8 mouse cellular contexts compared by ENCODE assay signal in genomic region chr3:98025921-98026880, GRCm38 (mm10). TPM values are rescaled to one million over a fixed set of nuclear protein-coding genes. Genes with fewer than 3 reads are reported as not detected.
DNase-seq lines count a peak whose midpoint lies in the region; ATAC-seq lines count a peak whose summit lies in the region.

No protein-coding gene starts in this region.

- H3K27me3 ChIP-seq in kidney, embryonic 15.5 days = no peaks in the 10 kb centered on the region
- H3K27me3 ChIP-seq in megakaryocyte, embryonic 14.5 days (replicated peaks) = no peaks in the 10 kb centered on the region

- WGBS in kidney, embryonic 15.5 days = 44% methylated on average over 10 of the region's 10 CpGs

- intact Hi-C loops in heart, postnatal 25 days (cut with DNase I) = no loop called here
- intact Hi-C loops in left cerebral cortex, postnatal 14 days (cut with DNase I) = no loop called here

- H3K4me1 ChIP-seq in kidney, embryonic 15.5 days = peaks cover 86% of the 10 kb centered on the region
- H3K4me1 ChIP-seq in megakaryocyte, embryonic 14.5 days = peaks cover 70% of the 10 kb centered on the region

- H3K36me3 ChIP-seq in kidney, embryonic 15.5 days = no peaks in the 10 kb centered on the region
- H3K36me3 ChIP-seq in megakaryocyte, embryonic 14.5 days (replicated peaks; ENCODE audit: low read length) = peaks cover 7% of the 10 kb centered on the region

- DNase-seq in heart, adult 11 months = peak; percentile 97
- DNase-seq in heart, postnatal 25 days (ENCODE audit: low spot score) = no peak
- DNase-seq in heart, adult 18-20 months = peak; percentile 73 to 83
- no peak for DNase-seq in left cerebral cortex, postnatal 14 days (ENCODE audit: low spot score in 2 of 2)
- DNase-seq in right cerebral cortex, postnatal 25 days = no peak
- DNase-seq in adrenal gland, postnatal 4 days (ENCODE audit: low spot score in 2 of 2) = no peak

- H3K27ac ChIP-seq in kidney, embryonic 15.5 days = peak overlapping the region; percentile 90

- peak; percentile 38 for ATAC-seq in kidney, embryonic 15.5 days (replicated peaks; ENCODE audit: low FRiP score)

- H3K9ac ChIP-seq in kidney, embryonic 15.5 days = 0 out of 2 replicates have a peak overlapping the region, but pooled peaks have one; percentile 10

- no peak overlapping the region for H3K4me3 ChIP-seq in kidney, embryonic 15.5 days (replicated peaks)
- H3K4me3 ChIP-seq in megakaryocyte, embryonic 14.5 days (replicated peaks) = peak overlapping the region; percentile 28

- no peak overlapping the region for H3K4me2 ChIP-seq in kidney, embryonic 15.5 days

- H3K9me3 ChIP-seq in kidney, embryonic 15.5 days (replicated peaks) = no peaks in the 10 kb centered on the region
- no peaks in the 10 kb centered on the region for H3K9me3 ChIP-seq in megakaryocyte, embryonic 14.5 days

RNA-seq across cellular contexts. Expression of gene Notch2, which starts 12.9 kb away (rescaled TPM):
- total RNA-seq in heart, postnatal 25 days (2021) = 10 to 100 TPM; 19.3 to 19.5 TPM
- 10 to 100 TPM; 15.2 to 17.6 TPM for total RNA-seq in heart, adult 18-20 months (2021)
- polyA plus RNA-seq in kidney, embryonic 15.5 days (2015; fragmentation: Nextera tagmentation; extraction: Ambion mirVana) = 33.1 and 33.8 TPM in 2 replicates
- polyA plus RNA-seq in megakaryocyte, embryonic 14.5 days (2012; ENCODE audit: insufficient read depth, low replicate concordance) = 0.45 and 1.9 TPM in 2 replicates
- 10 to 100 TPM; 14.9 to 15.0 TPM for total RNA-seq in left cerebral cortex, postnatal 14 days (2021)
- 10 to 100 TPM; 73.9 to 80.1 TPM for total RNA-seq in adrenal gland, postnatal 4 days (2021)

Comparison
In these comparisons a context has a peak if more than half of its experiments do, and no peak if none do; other contexts are left out.
1. DNase-seq: peak in heart, adult 11 months (single experiment) and heart, adult 18-20 months (2 of 2); none in heart, postnatal 25 days (single experiment), left cerebral cortex, postnatal 14 days (0 of 2), right cerebral cortex, postnatal 25 days (single experiment) and adrenal gland, postnatal 4 days (0 of 2).